Mouse (Mus musculus): ENCODE data around the gene Zfp57.

The Zfp57 gene

GRCm38 (mm10) chr17:37045611-37046311 is 44.8 kb downstream of the Zfp57 start, which contains the start of gene Gabbr1:
TSS of gene Gabbr1 (plus strand) at chr17:37045966.
- in situ Hi-C loops (cut with MseI, MboI): no loop called here

- in situ Hi-C loops (cut with MseI, MboI): no loop called here
Observed at GRCm38 (mm10) chr17:37046312-37047112, 45.5 kb downstream of the Zfp57 start.

GRCm38 (mm10) chr17:37047332-37047976 is 46.5 kb downstream of the Zfp57 start:
- in situ Hi-C loops (cut with MseI, MboI): no loop called here

- in situ Hi-C loops (cut with MseI, MboI): no loop called here
Observed at GRCm38 (mm10) chr17:37047981-37048380, 47.0 kb downstream of the Zfp57 start.

- in situ Hi-C loops (cut with MseI, MboI): no loop called here
Observed at GRCm38 (mm10) chr17:37048383-37048782, 47.4 kb downstream of the Zfp57 start.

- in situ Hi-C loops (cut with MseI, MboI): no loop called here
Observed at GRCm38 (mm10) chr17:37049570-37050310, 48.8 kb downstream of the Zfp57 start.

- in situ Hi-C loops (cut with MseI, MboI): no loop called here
Observed at GRCm38 (mm10) chr17:37050399-37050798, 49.4 kb downstream of the Zfp57 start.

- in situ Hi-C loops (cut with MseI, MboI): no loop called here
Observed at GRCm38 (mm10) chr17:37050876-37051275, 49.9 kb downstream of the Zfp57 start.

GRCm38 (mm10) chr17:37051745-37052144 is 50.8 kb downstream of the Zfp57 start:
- in situ Hi-C loops (cut with MseI, MboI): no loop called here

GRCm38 (mm10) chr17:37056957-37057356 is 56.0 kb downstream of the Zfp57 start:
- in situ Hi-C loops (cut with MseI, MboI): no loop called here
